Mouse (Mus musculus) lung, embryonic 16.5 days (tissue): ENCODE results near the gene Palm. TPM values are rescaled to one million over a fixed set of nuclear protein-coding genes. Genes with fewer than 3 reads are reported as not detected.

Experiments used
- ATAC-seq: fragments of 200-750 bp; cut with Nextera tagmentation; 2 replicates; pipeline ENCODE4 v1.8.0; 2017; ENCODE audit warnings: low read depth, mild to moderate bottlenecking, moderate library complexity
- H3K27ac ChIP-seq: fragments of 300-500 bp; sonication (generic); 2 replicates; pipeline ENCODE4 v1.5.1; 2014; ENCODE audit warnings: mild to moderate bottlenecking, control low read depth, low read length
- H3K27me3 ChIP-seq: fragments of 300-500 bp; sonication (generic); 2 replicates; pipeline ENCODE4 v1.6.1; 2014; ENCODE audit warnings: low read depth, low read length, mixed read lengths; ENCODE audit not compliant: control insufficient read depth, insufficient read depth
- H3K36me3 ChIP-seq: fragments of 300-500 bp; sonication (generic); 2 replicates; pipeline ENCODE4 v1.6.1; 2014; ENCODE audit warnings: low read length; ENCODE audit not compliant: control insufficient read depth, insufficient read depth
- H3K4me1 ChIP-seq: fragments of 300-500 bp; sonication (generic); replicated peaks from 2 replicates; pipeline ENCODE4 v1.6.1; 2014; ENCODE audit warnings: low read length, mixed read lengths; ENCODE audit not compliant: control insufficient read depth, insufficient read depth
- H3K4me2 ChIP-seq: fragments of 300-500 bp; sonication (generic); 2 replicates; pipeline ENCODE4 v1.6.1; 2014; ENCODE audit warnings: low read depth, low read length, control low read depth
- H3K4me3 ChIP-seq: fragments of 300-500 bp; sonication (generic); 2 replicates; pipeline ENCODE4 v1.5.1; 2014; ENCODE audit warnings: mild to moderate bottlenecking, low read length, control low read depth
- H3K9ac ChIP-seq: fragments of 300-500 bp; sonication (generic); 2 replicates; pipeline ENCODE4 v1.6.1; 2014; ENCODE audit warnings: low read length, control low read depth
- H3K9me3 ChIP-seq: fragments of 300-500 bp; sonication (generic); 2 replicates; pipeline ENCODE4 v1.6.1; 2016; ENCODE audit warnings: low read length; ENCODE audit not compliant: control insufficient read depth
- WGBS: fragments of 180-500 bp; shearing (Covaris S2); extraction: QIAGEN DNeasy Blood & Tissue Kit; methylation state at CpG from one replicate; pipeline ENCODE4 v1.1.7; 2014; 5-methylcytosine and 5-hydroxymethylcytosine counted together
- polyA plus RNA-seq: library from polyadenylated mRNA; unstranded; fragments of >200 nt; fragmentation: Nextera tagmentation; extraction: Ambion mirVana; gene quantifications from 2 replicates; pipeline ENCODE4 v1.2.1, GENCODE M21; 2015

The Palm gene
- polyA plus RNA-seq, 1 experiment from 2014 or later, result 54.1 TPM

DNA sequence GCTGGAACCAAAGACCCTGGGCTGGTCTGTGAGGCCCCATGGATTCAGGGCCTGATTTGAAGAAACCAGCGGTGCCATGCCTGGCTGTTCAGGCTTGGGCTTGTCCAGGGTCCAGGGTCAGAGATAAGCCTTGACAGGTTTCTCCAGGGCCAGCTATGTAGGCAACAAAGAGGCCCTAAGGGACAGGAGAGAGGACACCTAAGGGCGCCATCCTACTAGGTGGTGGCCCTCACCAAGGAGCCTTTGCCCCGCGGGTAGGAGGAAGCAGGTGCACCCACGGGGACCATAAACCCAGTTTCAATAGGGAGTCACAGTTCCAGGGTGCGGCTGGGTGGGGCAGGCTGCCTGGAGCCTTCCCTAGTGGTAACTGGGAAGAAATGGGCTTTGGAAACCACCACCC is 29.6 kb downstream of the Palm start:
- no peak for ATAC-seq
- Histone ChIP-seq H3K36me3 (no peaks in the 10 kb centered on the region), H3K9me3 (no peaks in the 10 kb centered on the region), H3K27me3 (no peaks in the 10 kb centered on the region), H3K4me1 (peaks cover 6% of the 10 kb centered on the region; the same call in 1 of the 2 replicates), H3K27ac (peak overlapping the region; percentile 17; the same call in 1 of the 2 replicates), H3K4me3 (peak overlapping the region; percentile 24; the same call in 1 of the 2 replicates), H3K9ac (no peak overlapping the region), H3K4me2 (peak overlapping the region; percentile 42)
- WGBS, result 66% methylated on average over 6 of the region's 6 CpGs

DNA sequence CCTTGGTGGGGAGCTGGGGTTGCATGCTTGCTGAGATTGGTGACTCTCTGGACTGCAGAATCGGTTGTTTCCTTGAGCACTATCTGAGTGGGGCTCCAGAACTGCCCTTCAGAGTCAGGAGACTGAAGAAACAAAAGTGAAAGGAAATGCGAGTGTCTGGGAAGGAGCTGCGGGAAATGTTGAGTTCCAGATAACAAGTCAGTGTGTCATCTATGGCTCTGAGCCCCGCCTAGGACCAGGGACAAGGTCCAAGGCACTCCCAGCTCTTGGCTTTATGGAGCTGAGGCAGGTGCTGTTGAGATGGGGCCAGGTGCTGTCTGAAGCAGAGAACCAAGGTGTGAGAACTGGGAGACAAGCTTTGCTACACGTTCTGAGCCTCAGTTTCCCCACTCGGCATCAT is 31.0 kb downstream of the Palm start:
- Histone ChIP-seq H3K4me2 (peak overlapping the region; percentile 16; the same call in 1 of the 2 replicates), H3K27ac (peak overlapping the region; percentile 20; the same call in 1 of the 2 replicates), H3K9me3 (no peaks in the 10 kb centered on the region), H3K36me3 (no peaks in the 10 kb centered on the region), H3K9ac (peak overlapping the region; percentile 45; the same call in 1 of the 2 replicates), H3K4me1 (peaks cover 6% of the 10 kb centered on the region; the same call in 1 of the 2 replicates), H3K4me3 (peak overlapping the region; percentile 10; the same call in 1 of the 2 replicates), H3K27me3 (no peaks in the 10 kb centered on the region)
- ATAC-seq, result no peak
- WGBS, result 44% methylated on average over 6 of the region's 6 CpGs

DNA sequence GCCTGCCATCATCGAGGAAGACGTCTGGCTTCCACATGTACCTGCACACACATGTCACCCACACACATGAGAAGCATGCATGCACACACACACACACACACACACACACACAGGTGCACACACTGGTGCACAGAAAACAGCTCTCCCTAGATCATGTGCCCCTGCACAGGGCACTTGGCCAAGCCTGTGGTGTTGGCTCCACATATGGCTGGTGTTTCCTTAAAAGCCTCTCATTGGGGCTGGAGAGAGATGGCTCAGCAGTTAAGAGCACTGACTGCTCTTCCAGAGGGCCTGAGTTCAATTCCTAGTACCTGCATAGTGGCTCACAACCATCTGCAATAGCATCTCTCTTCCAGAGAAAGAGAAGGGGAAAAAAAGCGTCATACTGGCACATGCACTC is 38.2 kb downstream of the Palm start:
- H3K4me2 ChIP-seq, result no peak overlapping the region

GRCm38 (mm10) chr10:79832026-79832785 is 38.8 kb downstream of the Palm start:
- WGBS, result 51% methylated on average over 7 of the region's 7 CpGs

More for the DNA sequence above, 38.2 kb downstream of the Palm start:
- H3K27me3 ChIP-seq, result no peaks in the 10 kb centered on the region
- no peaks in the 10 kb centered on the region for H3K4me1 ChIP-seq
- H3K9ac ChIP-seq, result no peak overlapping the region
- ATAC-seq, result no peak
- H3K27ac ChIP-seq, result no peak overlapping the region
- H3K36me3 ChIP-seq, result no peaks in the 10 kb centered on the region
- 81% methylated on average over 3 of the region's 3 CpGs for WGBS
- no peak overlapping the region for H3K4me3 ChIP-seq
- H3K9me3 ChIP-seq, result no peaks in the 10 kb centered on the region

GRCm38 (mm10) chr10:79832786-79833181 is 39.4 kb downstream of the Palm start:
- 65% methylated on average over 9 of the region's 9 CpGs for WGBS
- ATAC-seq, result no peak
- H3K4me3 ChIP-seq, result no peak overlapping the region
- no peak overlapping the region for H3K9ac ChIP-seq
- no peak overlapping the region for H3K4me2 ChIP-seq
- H3K9me3 ChIP-seq, result no peaks in the 10 kb centered on the region
- no peaks in the 10 kb centered on the region for H3K4me1 ChIP-seq
- no peaks in the 10 kb centered on the region for H3K36me3 ChIP-seq
- no peak overlapping the region for H3K27ac ChIP-seq
- no peaks in the 10 kb centered on the region for H3K27me3 ChIP-seq

More at GRCm38 (mm10) chr10:79832026-79832785, 38.8 kb downstream of the Palm start:
- ATAC-seq, result no peak
- Histone ChIP-seq H3K4me1 (no peaks in the 10 kb centered on the region), H3K27me3 (no peaks in the 10 kb centered on the region), H3K4me2 (no peak overlapping the region), H3K9ac (no peak overlapping the region), H3K4me3 (no peak overlapping the region), H3K36me3 (no peaks in the 10 kb centered on the region), H3K27ac (no peak overlapping the region), H3K9me3 (no peaks in the 10 kb centered on the region)

GRCm38 (mm10) chr10:79834769-79835398 is 41.5 kb downstream of the Palm start:
- no peaks in the 10 kb centered on the region for H3K27me3 ChIP-seq
- H3K27ac ChIP-seq, result no peak overlapping the region
- no peaks in the 10 kb centered on the region for H3K4me1 ChIP-seq
- H3K4me2 ChIP-seq, result no peak overlapping the region
- H3K9ac ChIP-seq, result no peak overlapping the region
- no peaks in the 10 kb centered on the region for H3K9me3 ChIP-seq
- H3K36me3 ChIP-seq, result no peaks in the 10 kb centered on the region
- WGBS, result 15% methylated on average over 9 of the region's 9 CpGs
- peak; percentile 62 for ATAC-seq
- no peak overlapping the region for H3K4me3 ChIP-seq

GRCm38 (mm10) chr10:79836918-79837317 is 43.5 kb downstream of the Palm start:
- ATAC-seq, result no peak
- H3K9ac ChIP-seq, result no peak overlapping the region
- no peak overlapping the region for H3K4me2 ChIP-seq
- H3K36me3 ChIP-seq, result no peaks in the 10 kb centered on the region
- peaks cover 7% of the 10 kb centered on the region; the same call in 1 of the 2 replicates for H3K4me1 ChIP-seq
- H3K4me3 ChIP-seq, result no peak overlapping the region
- no peaks in the 10 kb centered on the region for H3K9me3 ChIP-seq
- H3K27me3 ChIP-seq, result no peaks in the 10 kb centered on the region
- H3K27ac ChIP-seq, result no peak overlapping the region
- 98% methylated on average over 3 of the region's 3 CpGs for WGBS

DNA sequence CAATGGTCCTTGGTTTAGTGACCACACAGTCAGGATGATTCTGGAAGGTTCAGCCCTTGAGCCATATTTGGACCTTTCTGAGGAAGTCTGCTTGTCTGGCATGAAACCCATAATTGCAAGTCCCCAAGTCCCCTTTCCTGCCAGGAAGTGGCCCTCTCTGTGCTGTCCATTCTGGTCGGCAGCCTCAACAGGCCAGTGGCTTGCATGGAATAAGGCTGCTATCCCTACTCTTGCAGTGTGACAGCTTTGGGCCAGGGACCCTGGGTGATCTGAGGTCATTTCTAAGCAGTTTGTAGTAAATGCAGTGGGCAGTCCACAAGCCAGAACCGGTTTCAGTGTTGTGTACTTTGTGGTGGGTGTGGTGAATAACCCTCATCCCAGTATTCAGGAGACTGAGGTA is 44.8 kb downstream of the Palm start:
- Histone ChIP-seq H3K4me3 (no peak overlapping the region), H3K36me3 (no peaks in the 10 kb centered on the region), H3K4me2 (no peak overlapping the region), H3K9ac (no peak overlapping the region), H3K9me3 (no peaks in the 10 kb centered on the region), H3K27me3 (no peaks in the 10 kb centered on the region), H3K27ac (no peak overlapping the region), H3K4me1 (peaks cover 17% of the 10 kb centered on the region)
- 47% methylated on average over 2 of the region's 2 CpGs for WGBS
- ATAC-seq, result no peak

DNA sequence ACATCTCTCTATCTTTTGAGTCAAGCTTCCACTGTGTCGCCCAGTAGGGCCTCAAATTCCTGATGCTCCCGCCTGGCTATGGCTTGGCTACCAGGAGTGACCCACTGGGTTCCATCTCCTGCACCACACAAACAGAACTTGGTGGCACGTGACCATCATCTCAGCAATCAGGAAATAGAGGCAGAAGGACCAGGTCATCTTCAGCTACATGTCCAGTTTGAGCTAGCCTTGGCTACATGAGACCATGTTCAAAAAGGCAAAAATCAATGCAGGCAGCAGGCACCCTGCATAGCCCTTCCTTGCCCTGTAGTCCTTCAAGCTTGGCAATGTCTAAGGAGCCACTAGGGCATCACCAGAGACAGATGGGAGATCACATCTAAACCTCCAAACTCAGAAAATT is 46.7 kb downstream of the Palm start:
- H3K4me3 ChIP-seq, result no peak overlapping the region

More for the DNA sequence above, 46.7 kb downstream of the Palm start:
- no peaks in the 10 kb centered on the region for H3K9me3 ChIP-seq
- 90% methylated on average over 3 of the region's 3 CpGs for WGBS
- 0 out of 2 replicates have a peak overlapping the region, but pooled peaks have one; percentile 78 for H3K4me2 ChIP-seq
- H3K9ac ChIP-seq, result no peak overlapping the region; the same call in 1 of the 2 replicates
- no peak for ATAC-seq
- H3K27ac ChIP-seq, result peak overlapping the region; percentile 98
- no peaks in the 10 kb centered on the region for H3K36me3 ChIP-seq
- H3K27me3 ChIP-seq, result no peaks in the 10 kb centered on the region
- H3K4me1 ChIP-seq, result peaks cover 23% of the 10 kb centered on the region
